Mouse (Mus musculus): ENCODE measurements at regions not wholly inside any gene's neighbourhood (a gene's known extent, or its start where the extent isn't known, plus 50 kb on each side); places are given as distances from the start of the nearest gene placed in this dataset.

DNA sequence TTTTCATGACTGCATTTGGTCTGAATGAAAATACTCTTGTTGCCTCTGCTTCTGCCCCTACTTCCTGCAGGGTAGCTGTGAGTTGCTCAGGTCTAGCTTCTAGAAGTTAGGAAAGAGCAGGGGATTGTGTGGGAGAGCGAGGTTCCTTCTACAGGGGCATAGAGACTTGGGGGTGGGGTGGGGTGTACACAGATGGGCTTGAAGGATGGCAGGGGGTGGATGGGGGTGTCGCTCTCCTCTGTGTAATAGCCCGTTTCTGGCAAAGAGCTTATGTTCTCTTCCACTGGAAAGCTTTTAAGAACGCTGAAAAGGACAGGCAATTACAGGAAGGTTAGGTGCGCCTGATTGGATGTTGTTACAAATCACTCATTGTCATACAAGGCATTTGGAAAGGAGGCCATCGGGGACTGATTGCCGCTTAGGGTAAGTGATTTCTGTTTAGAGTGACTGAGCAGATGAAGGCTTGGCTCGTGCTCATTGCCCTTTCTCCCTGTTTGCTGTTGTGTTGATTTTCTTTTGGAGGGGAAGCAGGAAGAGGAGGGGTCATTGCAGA is 629.3 kb upstream of the Fam160b2 start:
- Histone ChIP-seq H3K9ac (ENCODE audit: low read length) (no peak overlapping the region), H3K4me2 (ENCODE audit: low read depth, severe bottlenecking) (no peak overlapping the region), H3K36me3 (ENCODE audit: control insufficient read depth, insufficient read depth, low read length) (no peaks in the 10 kb centered on the region), H3K27ac (replicated peaks; ENCODE audit: low read depth, low read length) (no peak overlapping the region), H3K27me3 (ENCODE audit: control insufficient read depth, insufficient read depth, low read length) (no peaks in the 10 kb centered on the region), H3K9me3 (ENCODE audit: control insufficient read depth, low read length) (no peaks in the 10 kb centered on the region), H3K4me1 (ENCODE audit: control insufficient read depth, insufficient read depth, low read length) (no peaks in the 10 kb centered on the region), H3K4me3 (ENCODE audit: low read depth, low read length) (no peak overlapping the region)
- DNase-seq (ENCODE audit: low spot score) (no peak), ATAC-seq (ENCODE audit: insufficient number of reproducible peaks, low FRiP score, low TSS enrichment, low read depth) (no peak)
- 73% methylated on average over 8 of the region's 8 CpGs for WGBS

DNA sequence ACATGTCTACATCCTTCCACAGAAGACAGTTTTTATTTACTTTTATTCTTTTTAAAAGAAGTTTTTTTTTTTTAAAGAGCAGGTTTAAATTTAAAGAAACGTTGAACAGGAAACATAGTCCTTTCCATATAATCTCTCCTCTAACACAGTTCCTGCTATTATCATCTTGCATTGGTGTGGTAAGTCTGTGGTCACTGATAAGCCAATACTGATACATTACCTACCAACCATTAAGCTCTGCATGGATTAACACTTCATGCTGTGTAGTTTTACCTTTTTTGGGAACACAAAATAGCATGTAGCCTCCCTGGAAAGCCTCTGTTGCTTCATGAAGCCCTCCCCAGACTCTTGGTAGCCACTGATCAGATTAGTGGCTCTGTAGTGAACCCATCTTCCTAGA is 617.4 kb upstream of the Fam160b2 start:
- Histone ChIP-seq H3K9me3 (ENCODE audit: control insufficient read depth, low read length) (no peaks in the 10 kb centered on the region), H3K27me3 (ENCODE audit: control insufficient read depth, insufficient read depth, low read length) (no peaks in the 10 kb centered on the region), H3K9ac (ENCODE audit: low read length) (no peak overlapping the region), H3K27ac (replicated peaks; ENCODE audit: low read depth, low read length) (no peak overlapping the region), H3K36me3 (ENCODE audit: control insufficient read depth, insufficient read depth, low read length) (no peaks in the 10 kb centered on the region), H3K4me1 (ENCODE audit: control insufficient read depth, insufficient read depth, low read length) (no peaks in the 10 kb centered on the region), H3K4me2 (ENCODE audit: low read depth, severe bottlenecking) (no peak overlapping the region), H3K4me3 (ENCODE audit: low read depth, low read length) (no peak overlapping the region)
- DNase-seq (ENCODE audit: low spot score), result no peak
- WGBS, result 83% methylated on average over 1 of the region's 1 CpGs
- ATAC-seq (ENCODE audit: insufficient number of reproducible peaks, low FRiP score, low TSS enrichment, low read depth), result no peak

GRCm38 (mm10) chr14:71211359-71211978 is 611.8 kb upstream of the Fam160b2 start:
- no peak for ATAC-seq (ENCODE audit: insufficient number of reproducible peaks, low FRiP score, low TSS enrichment, low read depth)
- Histone ChIP-seq H3K9me3 (ENCODE audit: control insufficient read depth, low read length) (no peaks in the 10 kb centered on the region), H3K9ac (ENCODE audit: low read length) (no peak overlapping the region), H3K27me3 (ENCODE audit: control insufficient read depth, insufficient read depth, low read length) (no peaks in the 10 kb centered on the region), H3K4me3 (ENCODE audit: low read depth, low read length) (no peak overlapping the region), H3K27ac (replicated peaks; ENCODE audit: low read depth, low read length) (no peak overlapping the region), H3K36me3 (ENCODE audit: control insufficient read depth, insufficient read depth, low read length) (no peaks in the 10 kb centered on the region), H3K4me2 (ENCODE audit: low read depth, severe bottlenecking) (no peak overlapping the region), H3K4me1 (ENCODE audit: control insufficient read depth, insufficient read depth, low read length) (no peaks in the 10 kb centered on the region)
- 94% methylated on average over 3 of the region's 3 CpGs for WGBS
- DNase-seq (ENCODE audit: low spot score), result no peak

GRCm38 (mm10) chr14:71203459-71203858 is 603.8 kb upstream of the Fam160b2 start:
- Histone ChIP-seq H3K4me3 (ENCODE audit: low read depth, low read length) (no peak overlapping the region), H3K9ac (ENCODE audit: low read length) (no peak overlapping the region), H3K9me3 (ENCODE audit: control insufficient read depth, low read length) (no peaks in the 10 kb centered on the region), H3K4me1 (ENCODE audit: control insufficient read depth, insufficient read depth, low read length) (no peaks in the 10 kb centered on the region), H3K36me3 (ENCODE audit: control insufficient read depth, insufficient read depth, low read length) (no peaks in the 10 kb centered on the region), H3K27ac (replicated peaks; ENCODE audit: low read depth, low read length) (no peak overlapping the region), H3K4me2 (ENCODE audit: low read depth, severe bottlenecking) (no peak overlapping the region), H3K27me3 (ENCODE audit: control insufficient read depth, insufficient read depth, low read length) (no peaks in the 10 kb centered on the region)
- ATAC-seq (ENCODE audit: insufficient number of reproducible peaks, low FRiP score, low TSS enrichment, low read depth) (no peak), DNase-seq (ENCODE audit: low spot score) (no peak)
- WGBS, result 72% methylated on average over 6 of the region's 6 CpGs

- no peak overlapping the region for H3K4me3 ChIP-seq (ENCODE audit: low read depth, low read length)
- H3K4me1 ChIP-seq (ENCODE audit: control insufficient read depth, insufficient read depth, low read length), result no peaks in the 10 kb centered on the region
- H3K9me3 ChIP-seq (ENCODE audit: control insufficient read depth, low read length), result no peaks in the 10 kb centered on the region
- H3K27ac ChIP-seq (replicated peaks; ENCODE audit: low read depth, low read length), result no peak overlapping the region
- H3K4me2 ChIP-seq (ENCODE audit: low read depth, severe bottlenecking), result no peak overlapping the region
- 94% methylated on average over 1 of the region's 1 CpGs for WGBS
- H3K27me3 ChIP-seq (ENCODE audit: control insufficient read depth, insufficient read depth, low read length), result no peaks in the 10 kb centered on the region
- DNase-seq (ENCODE audit: low spot score) (no peak), ATAC-seq (ENCODE audit: insufficient number of reproducible peaks, low FRiP score, low TSS enrichment, low read depth) (no peak)
- H3K36me3 ChIP-seq (ENCODE audit: control insufficient read depth, insufficient read depth, low read length), result no peaks in the 10 kb centered on the region
- H3K9ac ChIP-seq (ENCODE audit: low read length), result no peak overlapping the region
These were observed 601.3 kb upstream of the Fam160b2 start for GRCm38 (mm10) chr14:71200917-71201316.

DNA sequence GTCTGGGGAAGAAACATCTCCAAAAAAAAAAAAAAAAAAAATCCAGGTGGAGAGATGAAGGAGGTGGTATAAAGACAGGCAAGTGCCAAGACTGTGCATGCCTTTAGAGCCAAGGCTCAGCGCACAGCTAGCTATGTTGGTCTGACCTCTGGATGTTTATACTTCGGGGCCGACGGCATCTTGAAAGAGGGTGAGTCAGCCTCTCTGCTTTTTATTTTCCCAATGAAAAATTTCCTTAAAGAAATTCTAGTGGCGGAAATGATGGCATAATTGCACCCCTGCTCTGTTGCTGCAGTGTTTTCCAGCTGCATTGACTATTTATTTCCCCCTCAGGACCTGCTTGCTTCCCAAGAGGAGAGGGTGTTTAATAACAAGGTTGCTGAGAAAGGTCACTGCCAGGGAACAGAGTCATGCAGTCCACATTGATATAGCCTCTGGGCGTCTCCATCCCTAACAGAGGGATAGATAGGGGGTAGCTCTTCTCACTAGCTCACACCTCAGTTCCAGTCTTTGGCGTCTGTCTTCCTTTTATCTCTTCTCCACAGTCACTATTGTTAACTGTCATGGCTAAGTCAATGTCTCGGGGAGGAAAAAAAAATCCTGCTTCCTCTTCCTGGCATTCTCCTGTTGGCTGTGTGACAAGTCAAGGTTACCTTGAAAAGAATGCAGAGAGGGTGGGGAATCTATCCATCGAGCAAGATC is 599.7 kb upstream of the Fam160b2 start:
- ATAC-seq (ENCODE audit: insufficient number of reproducible peaks, low FRiP score, low TSS enrichment, low read depth), result no peak
- Histone ChIP-seq H3K36me3 (ENCODE audit: control insufficient read depth, insufficient read depth, low read length) (no peaks in the 10 kb centered on the region), H3K4me2 (ENCODE audit: low read depth, severe bottlenecking) (no peak overlapping the region), H3K9ac (ENCODE audit: low read length) (no peak overlapping the region), H3K9me3 (ENCODE audit: control insufficient read depth, low read length) (no peaks in the 10 kb centered on the region), H3K4me3 (ENCODE audit: low read depth, low read length) (no peak overlapping the region), H3K27me3 (ENCODE audit: control insufficient read depth, insufficient read depth, low read length) (no peaks in the 10 kb centered on the region), H3K27ac (replicated peaks; ENCODE audit: low read depth, low read length) (no peak overlapping the region), H3K4me1 (ENCODE audit: control insufficient read depth, insufficient read depth, low read length) (no peaks in the 10 kb centered on the region)
- no peak for DNase-seq (ENCODE audit: low spot score)
- WGBS, result 69% methylated on average over 9 of the region's 9 CpGs

DNA sequence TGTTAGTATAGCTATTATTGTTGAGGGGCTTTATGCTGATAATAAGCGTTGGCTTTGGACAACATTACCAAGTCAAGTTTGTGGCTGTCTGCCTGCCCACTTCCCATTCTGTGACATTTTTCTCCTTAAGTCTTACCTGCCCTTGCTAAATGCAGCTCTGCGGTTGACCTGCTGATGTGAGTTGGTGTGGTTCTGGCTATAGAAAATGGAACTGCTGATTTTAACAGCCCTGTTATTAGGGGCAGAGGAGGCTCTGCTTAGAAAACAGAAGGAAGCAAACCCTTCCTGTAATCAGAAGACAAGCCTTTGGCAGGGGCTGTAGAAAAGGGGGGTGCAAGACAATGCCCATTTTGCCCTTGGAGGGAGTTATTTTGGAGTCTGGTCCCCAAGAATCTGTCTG is 594.6 kb upstream of the Fam160b2 start:
- H3K27me3 ChIP-seq (ENCODE audit: control insufficient read depth, insufficient read depth, low read length), result no peaks in the 10 kb centered on the region
- H3K4me2 ChIP-seq (ENCODE audit: low read depth, severe bottlenecking), result no peak overlapping the region
- H3K27ac ChIP-seq (replicated peaks; ENCODE audit: low read depth, low read length), result no peak overlapping the region
- WGBS, result 92% methylated on average over 2 of the region's 2 CpGs
- no peaks in the 10 kb centered on the region for H3K9me3 ChIP-seq (ENCODE audit: control insufficient read depth, low read length)
- no peaks in the 10 kb centered on the region for H3K4me1 ChIP-seq (ENCODE audit: control insufficient read depth, insufficient read depth, low read length)
- no peak for ATAC-seq (ENCODE audit: insufficient number of reproducible peaks, low FRiP score, low TSS enrichment, low read depth)
- H3K9ac ChIP-seq (ENCODE audit: low read length), result no peak overlapping the region
- no peaks in the 10 kb centered on the region for H3K36me3 ChIP-seq (ENCODE audit: control insufficient read depth, insufficient read depth, low read length)
- no peak overlapping the region for H3K4me3 ChIP-seq (ENCODE audit: low read depth, low read length)
- DNase-seq (ENCODE audit: low spot score), result no peak

DNA sequence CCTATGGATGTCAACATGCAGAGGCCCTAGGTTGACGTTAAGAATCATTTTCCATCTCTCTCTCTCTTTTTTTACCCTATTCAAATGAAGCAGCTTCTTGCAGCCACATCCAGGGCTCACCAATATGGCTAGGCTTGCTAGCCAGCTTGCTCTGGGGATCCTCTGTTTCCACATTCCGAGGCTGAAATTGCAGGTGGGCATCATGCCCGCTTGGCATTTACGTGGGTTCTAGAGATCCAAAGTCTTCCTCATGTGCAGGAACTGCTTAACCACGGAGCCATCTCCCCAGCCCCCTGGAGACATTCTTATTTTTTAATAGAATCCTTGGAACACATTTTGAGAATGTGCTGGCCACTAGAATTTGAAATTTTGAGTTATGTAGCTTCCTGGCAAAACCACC is 592.9 kb upstream of the Fam160b2 start:
- Histone ChIP-seq H3K4me2 (ENCODE audit: low read depth, severe bottlenecking) (no peak overlapping the region), H3K4me1 (ENCODE audit: control insufficient read depth, insufficient read depth, low read length) (no peaks in the 10 kb centered on the region), H3K9me3 (ENCODE audit: control insufficient read depth, low read length) (no peaks in the 10 kb centered on the region), H3K9ac (ENCODE audit: low read length) (no peak overlapping the region), H3K4me3 (ENCODE audit: low read depth, low read length) (no peak overlapping the region), H3K27me3 (ENCODE audit: control insufficient read depth, insufficient read depth, low read length) (no peaks in the 10 kb centered on the region), H3K27ac (replicated peaks; ENCODE audit: low read depth, low read length) (no peak overlapping the region), H3K36me3 (ENCODE audit: control insufficient read depth, insufficient read depth, low read length) (no peaks in the 10 kb centered on the region)
- 88% methylated on average over 5 of the region's 5 CpGs for whole genome bisulfite sequencing
- ATAC-seq (ENCODE audit: insufficient number of reproducible peaks, low FRiP score, low TSS enrichment, low read depth), result no peak
- DNase-seq (ENCODE audit: low spot score), result no peak
